Mouse (Mus musculus) liver, adult (tissue): ENCODE measurements around the gene Fam222b.

Experiments used
- GATA4 ChIP-seq: IDR thresholded peaks from 2 replicates; pipeline ENCODE4 v1.6.1; 2014; ENCODE audit warnings: mild to moderate bottlenecking, low read length; ENCODE audit not compliant: insufficient replicate concordance

Fam222b gene

DNA sequence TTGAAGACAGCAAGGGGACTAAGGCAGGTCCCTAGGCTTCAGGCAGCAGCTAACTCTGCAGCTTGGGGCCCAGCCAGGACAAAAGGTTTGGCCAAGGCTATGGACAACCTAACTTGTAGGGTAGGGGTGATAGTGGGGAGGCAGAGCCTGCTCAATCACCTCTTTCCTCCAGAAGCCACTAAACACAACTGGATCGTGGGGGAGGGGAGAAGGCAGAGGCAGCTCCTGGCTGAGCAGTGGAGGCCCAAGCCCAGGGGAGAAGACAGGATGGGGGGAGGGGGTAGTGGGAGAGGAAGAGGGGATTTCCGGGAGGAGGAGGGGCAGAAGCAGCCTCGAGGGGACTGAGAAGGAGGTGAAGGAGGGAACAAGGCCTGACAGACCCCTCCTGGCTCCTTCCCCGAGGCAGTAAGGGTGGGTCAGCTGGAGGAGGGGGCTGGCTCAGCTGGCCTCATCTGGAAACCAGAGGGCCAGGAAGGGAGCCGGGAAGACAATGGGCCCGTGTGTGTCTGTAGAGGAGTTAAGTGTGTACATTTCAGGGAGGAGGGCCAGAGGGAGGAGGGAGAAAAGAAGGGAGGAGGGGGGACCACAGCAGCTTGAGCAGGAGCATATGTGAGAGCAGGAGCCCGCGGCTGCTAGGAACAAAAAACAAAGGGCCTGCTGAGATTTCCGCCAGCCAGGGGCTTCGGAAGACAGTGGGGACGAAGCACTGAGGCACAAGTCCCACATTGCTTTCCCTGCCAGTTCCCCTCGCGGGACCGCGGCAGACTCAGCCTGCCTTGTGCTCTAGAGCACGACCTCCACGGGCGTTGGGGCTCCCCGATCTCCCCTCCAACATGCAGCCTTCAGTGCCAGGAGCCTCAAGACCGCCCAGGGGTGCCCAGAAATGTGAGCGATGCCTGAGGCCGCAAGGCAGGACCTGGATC lies 69.5 kb downstream of the Fam222b start:
- no peak for TF ChIP-seq GATA4

DNA sequence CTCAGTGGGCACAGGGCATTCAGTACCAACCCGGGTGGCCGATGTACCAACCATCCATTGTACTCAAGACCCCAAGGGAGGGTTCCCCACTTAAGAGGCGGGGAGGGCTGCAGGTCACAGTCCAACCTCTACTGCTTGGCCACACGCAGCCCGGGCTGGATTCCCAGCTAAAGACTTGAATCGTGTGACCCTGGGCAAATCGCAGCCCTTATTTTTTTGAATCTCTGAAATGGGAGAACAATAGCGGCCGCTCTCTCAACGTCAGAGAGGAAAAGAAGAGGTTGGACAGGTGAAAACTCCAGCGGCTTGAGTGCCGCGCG lies 70.1 kb downstream of the Fam222b start:
- TF ChIP-seq GATA4 = no peak

DNA sequence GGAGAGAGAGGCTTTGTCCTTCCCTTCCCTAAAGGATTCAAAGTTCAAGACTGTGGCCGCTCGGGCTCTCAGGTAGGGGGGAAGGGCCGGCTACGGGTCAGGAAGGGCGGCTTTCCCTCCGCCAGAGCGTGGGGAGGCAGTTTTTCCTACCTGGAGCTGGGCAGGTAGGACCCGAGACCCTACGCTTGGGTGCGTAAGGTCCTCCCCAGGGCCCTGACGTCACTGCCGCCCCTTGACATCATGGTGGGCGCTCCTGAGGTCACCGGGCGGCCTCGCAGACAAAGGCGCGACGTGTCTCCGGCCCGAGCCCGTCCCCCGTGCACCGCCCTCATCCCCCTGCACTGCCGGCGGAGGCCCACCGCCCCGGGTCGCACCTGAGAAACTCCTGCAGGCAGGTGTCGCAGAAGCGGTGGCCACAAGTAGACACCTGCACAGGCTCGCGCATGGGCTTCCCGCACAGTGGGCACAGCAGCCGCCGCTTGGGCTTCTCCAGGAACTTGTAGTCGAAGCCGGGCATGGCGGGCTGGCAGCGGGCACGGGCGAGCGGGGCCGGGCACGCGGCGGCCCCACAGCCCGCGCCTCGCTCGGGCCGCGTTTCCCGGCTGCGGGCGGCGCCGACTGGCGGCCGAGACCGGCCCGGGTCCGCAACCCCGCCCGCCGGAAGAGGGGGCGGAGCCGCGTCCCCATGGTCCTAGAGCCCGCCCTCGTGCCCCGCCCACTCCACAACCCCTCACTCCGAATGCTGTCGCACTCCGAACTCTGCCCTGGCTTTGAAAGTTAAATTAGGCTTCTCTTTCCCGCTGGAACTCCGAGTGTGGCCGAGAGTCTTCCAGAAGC lies 70.7 kb downstream of the Fam222b start, which contains the start of gene Traf4:
Traf4 (minus strand) TSS at position 666 of the 837 bp plus-strand sequence.
- TF ChIP-seq GATA4 = no peak

DNA sequence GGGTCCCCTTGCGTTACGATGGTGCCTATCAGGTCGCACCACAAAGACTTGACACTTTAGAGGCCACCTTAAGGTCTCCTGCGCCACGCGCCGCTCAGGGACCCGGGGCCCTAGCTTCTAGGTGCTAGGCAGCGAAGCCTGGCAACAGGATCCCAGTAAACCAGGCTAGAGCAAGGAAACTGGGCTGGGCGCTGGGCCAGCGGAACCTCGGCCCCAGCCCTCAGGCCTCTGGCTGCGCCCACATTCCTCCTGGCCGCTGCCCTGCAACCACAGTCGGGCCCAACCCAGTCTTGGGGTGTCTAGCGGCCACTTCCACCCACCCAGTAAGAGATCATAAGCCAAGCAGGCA lies 71.3 kb downstream of the Fam222b start:
- TF ChIP-seq GATA4 = no peak

DNA sequence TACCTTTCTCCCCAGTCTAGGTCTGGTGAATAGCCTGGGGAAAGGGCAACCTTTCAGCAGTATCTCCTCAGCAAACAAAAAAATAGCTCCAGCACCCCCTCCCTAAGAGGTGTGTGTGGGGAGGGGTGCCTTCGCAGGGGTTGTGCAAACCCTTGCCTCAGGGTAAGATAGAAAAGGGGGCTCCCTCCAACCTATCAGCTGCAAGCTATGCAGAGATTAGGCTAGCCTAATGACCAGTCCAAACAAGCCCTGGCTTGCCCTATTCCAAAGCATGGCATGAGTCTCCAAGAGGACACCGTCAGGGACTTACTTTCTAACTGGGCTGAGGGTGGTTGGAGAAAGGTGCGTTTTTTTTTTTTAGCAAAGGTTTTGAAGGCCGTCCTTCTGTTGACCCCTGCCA lies 71.7 kb downstream of the Fam222b start:
- no peak for TF ChIP-seq GATA4

DNA sequence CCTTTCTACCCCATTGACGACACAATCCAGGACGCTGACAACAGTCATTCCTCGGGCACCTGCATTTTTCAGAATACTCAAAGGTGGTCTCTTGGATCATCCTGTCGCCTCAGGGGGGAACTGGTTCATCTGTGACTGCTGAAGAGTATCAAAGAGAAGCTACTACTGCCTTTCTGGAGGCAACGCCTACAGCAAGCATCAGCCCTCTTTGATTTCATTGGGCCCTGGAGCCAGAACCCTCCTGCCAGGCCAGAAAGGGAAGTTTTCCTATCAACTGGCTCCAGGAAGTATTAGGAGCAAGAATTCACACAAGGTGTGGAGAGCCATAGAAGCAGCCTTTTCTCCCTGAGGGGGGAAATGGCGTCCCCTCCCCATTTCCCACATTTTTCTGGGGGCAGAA lies 72.2 kb downstream of the Fam222b start:
- TF ChIP-seq GATA4 = no peak

DNA sequence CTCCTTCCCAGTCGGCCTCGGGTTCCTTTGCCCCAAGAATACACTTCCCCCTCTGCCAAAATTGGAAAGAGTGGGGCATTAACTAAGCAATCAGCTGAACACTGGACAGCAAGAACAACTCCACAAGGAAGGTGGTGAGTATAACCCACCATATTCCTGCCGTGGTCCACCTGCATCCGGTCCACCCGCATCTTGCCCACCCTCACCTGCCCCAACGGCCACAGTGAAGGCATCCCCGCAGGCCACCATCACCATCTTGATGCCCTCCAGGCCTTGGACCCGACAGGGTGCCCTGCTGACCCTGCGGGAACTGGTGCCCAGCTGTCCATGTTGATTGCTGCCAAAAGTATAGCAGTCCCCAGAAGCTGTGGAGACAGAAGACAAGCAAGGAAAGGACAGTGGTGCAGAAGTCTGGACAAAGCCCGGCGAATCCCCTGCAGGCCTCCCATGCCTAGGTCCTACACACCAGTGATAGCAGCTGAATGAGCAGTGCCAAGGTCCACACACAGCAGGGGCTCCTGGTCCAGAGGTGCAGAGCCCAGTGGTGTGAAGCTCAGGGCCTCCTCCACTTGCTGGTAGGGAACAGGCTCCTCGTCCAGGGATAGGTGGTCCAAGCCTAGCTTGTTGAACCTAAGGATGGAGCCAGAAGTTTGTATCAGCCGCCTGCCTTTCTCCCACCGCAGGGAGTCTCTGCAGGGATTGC lies 72.9 kb downstream of the Fam222b start:
- TF ChIP-seq GATA4 = no peak

DNA sequence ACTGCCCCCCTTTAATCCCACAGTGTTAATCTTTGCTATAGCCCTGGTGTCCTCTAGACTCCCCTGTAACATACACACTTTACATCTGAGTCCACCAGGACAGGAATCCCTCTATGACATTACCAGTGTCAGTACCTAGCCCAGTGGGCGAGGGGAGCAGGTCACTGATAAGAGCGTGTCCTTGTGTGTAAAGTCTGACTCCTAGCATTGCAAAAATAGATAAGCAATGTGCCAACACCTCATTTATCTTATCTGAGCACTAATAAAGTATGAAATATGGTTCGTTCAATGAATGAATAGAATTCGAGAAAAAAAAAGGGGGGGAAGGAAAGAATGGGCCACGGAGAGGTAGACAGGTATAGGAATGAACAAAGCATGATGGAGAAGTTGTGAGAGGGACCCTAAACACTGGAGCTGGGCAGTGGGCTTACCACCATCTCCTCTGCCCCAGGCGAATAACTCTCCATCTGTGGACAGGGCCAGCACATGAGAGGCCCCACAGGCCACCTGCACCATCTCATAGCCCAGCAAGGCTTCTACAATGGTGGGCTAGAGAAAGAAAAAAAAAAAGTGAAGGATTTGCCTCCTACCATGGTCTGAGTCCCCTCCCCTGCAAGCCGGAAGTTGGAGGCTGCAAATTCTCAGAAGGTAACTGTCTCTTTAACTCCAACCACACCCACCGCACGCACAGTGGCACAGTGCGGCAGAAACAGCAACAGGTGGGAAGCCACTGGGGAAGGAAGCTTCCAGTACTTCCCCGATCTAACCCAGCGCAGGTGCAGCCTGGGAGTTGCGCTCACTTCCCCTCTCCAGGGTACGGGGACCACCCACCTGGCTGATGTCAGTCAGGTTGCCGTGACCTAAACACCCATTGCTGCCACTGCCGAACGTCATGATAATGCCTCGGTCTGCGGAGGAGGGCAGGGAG lies 74.3 kb downstream of the Fam222b start:
- no peak for TF ChIP-seq GATA4

DNA sequence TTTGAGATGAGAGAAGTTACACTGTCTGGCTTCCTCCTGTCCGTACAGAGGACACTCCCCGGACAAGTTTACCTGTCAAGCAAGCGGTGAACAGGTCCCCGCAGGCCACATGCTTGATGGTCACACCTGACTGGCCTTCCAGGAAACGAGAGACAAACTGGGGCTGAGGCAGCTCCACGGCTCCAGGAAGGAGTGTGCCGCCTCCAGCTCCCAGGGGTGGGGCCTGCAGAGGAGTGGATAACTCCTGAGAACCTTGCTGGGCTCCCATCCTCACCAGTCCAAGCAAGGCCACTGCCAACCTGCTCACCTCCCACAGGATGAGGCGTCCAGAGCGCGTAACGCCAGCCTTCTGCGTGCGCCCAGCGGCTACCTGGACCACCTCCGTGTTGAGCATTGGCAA lies 75.8 kb downstream of the Fam222b start:
- TF ChIP-seq GATA4 = no peak

DNA sequence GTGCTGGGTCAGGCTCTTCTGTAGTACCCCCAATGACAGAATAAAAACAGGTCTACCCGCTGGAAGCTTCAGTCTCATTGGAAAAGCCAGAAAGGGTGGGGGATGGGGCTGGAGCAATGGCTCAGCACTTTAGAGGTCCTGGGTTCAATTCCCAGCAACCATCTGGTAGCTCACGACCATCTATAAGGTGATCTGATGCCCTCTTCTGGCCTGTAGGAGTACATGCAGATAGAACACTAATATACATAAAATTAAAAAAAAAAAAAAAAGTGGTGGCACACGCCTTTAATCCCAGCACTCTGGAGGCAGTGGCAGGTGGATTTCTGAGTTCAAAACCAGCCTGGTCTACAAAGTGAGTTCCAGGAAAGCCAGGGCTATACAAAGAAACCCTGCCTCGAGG lies 76.9 kb downstream of the Fam222b start:
- no peak for TF ChIP-seq GATA4

DNA sequence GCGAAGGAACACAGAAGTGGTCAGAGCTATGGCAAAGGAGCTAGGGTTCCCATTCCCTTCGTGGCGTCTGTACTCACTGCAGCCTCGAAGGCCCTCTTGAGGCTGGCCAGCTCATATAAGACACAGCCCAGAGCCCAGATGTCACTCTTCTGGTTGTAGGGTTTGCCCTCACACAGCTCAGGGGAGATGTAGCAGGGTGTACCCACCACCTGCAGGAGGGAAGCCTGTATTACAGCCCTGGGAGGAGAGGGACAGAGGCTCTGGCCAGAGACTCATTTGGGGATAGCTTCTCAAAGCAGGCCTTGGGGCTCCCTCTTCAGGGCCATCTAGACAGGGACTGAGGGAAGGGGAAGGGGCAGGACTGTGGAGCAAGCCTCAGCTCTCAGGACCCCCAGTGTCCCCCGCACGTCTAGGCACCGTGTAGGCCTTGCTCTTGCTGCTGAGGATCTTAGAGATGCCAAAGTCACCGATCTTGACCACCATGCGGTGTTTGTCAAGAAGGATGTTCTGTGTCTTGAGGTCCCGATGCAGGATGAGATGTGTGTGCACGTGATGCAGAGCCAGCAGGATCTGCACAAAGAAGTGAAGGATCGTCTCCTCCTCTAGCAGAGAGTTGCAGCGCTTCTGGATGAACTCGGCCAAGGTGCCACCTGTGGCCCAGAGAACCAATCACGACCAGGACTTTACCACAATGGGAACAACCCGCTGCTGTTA lies 77.7 kb downstream of the Fam222b start:
- TF ChIP-seq GATA4 = no peak

DNA sequence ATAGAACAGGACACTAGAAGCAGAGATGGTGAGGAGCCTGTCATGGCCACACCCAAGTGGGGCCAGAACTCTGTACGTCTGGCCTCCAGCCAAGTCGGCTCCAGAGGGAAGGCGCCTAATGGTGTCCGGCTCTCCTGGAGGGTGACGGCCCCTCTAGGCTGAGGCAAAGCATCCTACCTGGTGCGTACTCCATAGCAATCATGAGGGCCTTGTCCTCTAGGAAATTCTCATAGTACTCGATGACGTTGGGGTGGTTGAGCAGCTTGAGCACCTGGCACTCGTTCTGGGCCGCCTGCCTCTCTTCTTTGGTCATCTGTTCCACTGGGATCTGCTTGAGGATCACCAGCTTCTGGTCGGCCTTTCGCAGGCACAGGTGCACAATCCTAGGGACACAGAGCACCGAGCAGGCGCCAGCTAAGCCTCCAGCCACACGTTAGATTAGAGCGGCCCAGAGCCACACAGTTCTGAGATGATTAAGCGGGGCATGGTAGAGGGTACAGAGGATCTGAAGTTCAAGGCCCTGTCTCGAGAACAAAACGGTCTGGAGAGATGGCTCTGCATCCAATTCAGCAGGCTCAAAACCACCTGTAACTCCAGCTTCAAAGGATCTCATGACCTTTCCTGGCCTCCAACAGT lies 78.4 kb downstream of the Fam222b start:
- no peak for TF ChIP-seq GATA4

DNA sequence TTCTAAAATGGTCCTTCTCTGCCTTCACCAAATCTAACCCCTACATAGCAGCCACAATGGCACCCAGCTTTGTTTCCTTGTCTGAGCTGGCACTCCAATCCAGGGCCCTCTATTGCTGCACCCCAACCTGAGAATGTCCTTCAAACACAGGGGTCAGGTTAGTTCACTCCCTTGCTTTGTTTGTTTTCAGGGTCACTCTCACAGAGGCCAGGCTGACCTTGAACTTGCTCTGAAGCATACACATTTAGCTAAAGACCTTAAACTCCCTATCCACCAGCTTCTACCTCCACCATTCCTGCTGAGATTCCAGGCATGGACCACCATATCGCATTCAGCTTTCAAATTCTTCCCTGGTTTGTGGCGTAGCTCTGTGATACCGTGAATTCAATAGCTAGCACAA lies 80.0 kb downstream of the Fam222b start:
- TF ChIP-seq GATA4 = no peak

DNA sequence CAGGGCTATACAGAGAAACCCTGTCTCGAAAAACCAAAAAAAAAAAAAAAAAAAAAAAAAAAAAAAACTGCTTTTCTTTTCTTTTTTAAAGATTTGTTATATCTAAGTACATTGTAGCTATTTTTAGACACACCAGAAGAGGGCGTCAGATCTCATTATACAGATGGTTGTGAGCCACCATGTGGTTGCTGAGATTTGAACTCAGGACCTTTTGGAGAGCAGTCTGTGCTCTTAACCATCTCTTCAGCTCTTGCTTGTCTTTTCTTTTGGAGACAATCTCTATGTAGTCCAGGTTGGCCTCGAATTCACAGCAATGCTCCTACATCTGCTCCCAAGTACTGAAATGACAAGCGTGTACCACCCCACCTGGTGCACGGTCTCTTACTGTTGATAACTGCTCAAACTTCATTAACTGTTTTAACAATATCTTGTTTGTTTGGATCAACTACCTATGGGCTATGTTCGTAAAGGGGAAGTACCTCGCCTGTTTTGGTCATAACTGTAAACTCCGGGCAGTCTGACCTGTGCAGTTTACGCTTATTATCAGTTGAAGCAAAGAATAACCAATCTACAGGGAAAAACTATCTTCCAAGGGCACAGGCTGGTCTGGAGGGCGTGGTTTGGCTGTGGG lies 81.4 kb downstream of the Fam222b start:
- TF ChIP-seq GATA4 = no peak
